Comparison of ENCODE assay signal across 14 mouse cellular contexts in the genomic region with DNA sequence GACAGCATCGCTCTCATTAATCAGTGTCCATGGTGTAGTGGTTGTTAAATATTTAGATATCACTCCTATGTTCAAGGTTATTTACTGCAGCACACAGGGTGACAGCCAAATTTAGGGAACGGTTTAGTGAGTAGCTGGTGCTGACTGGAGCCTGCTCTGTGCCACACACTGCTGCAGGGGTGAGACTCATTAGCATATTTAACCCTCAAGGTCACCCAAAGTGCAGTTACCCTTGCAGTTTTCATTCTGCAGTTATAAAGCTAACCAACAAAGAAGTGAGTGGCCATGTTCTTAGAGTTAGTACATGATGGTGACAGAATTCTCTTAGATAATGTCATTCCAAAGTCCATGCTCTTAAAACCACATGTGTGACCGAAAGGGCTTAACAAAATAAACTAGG. TPM values are rescaled to one million over a fixed set of nuclear protein-coding genes. Genes with fewer than 3 reads are reported as not detected.
"Had no signal": no experiment of that assay in that cellular context is flagged by ENCODE, and none has a peak within 500 bp of the region (broad histone marks: within the 10 kb centered on the region; RNA-seq: fewer than 3 reads in every experiment).

No protein-coding gene starts in this region.

- H3K4me1 ChIP-seq: limb, embryonic 12.5 days; liver, embryonic 15.5 days; midbrain, embryonic 13.5 days had no signal

- H3K4me3 ChIP-seq: layer of hippocampus, adult 2 months; limb, embryonic 12.5 days; liver, embryonic 15.5 days; midbrain, embryonic 13.5 days had no signal

- H3K36me3 ChIP-seq: limb, embryonic 12.5 days; liver, embryonic 15.5 days; midbrain, embryonic 13.5 days had no signal

- H3K27ac ChIP-seq: layer of hippocampus, adult 2 months; limb, embryonic 12.5 days; liver, embryonic 15.5 days; midbrain, embryonic 13.5 days had no signal

- DNase-seq: liver; lung, adult 2 months; lung, postnatal 36 days; right cerebral cortex, postnatal 14 days; thymus, postnatal 36 days had no signal

- H3K9ac ChIP-seq: limb, embryonic 12.5 days; liver, embryonic 15.5 days; midbrain, embryonic 13.5 days had no signal

- ATAC-seq: lung, postnatal 0 days; midbrain, embryonic 13.5 days had no signal

- H3K4me2 ChIP-seq: limb, embryonic 12.5 days; liver, embryonic 15.5 days; midbrain, embryonic 13.5 days had no signal

- H3K9me3 ChIP-seq: limb, embryonic 12.5 days; liver, embryonic 15.5 days; midbrain, embryonic 13.5 days had no signal

- H3K27me3 ChIP-seq: limb, embryonic 12.5 days; liver, embryonic 15.5 days; midbrain, embryonic 13.5 days had no signal

RNA-seq across cellular contexts. Expression of a gene that starts 8.9 kb away (rescaled TPM):
- total RNA-seq: left cerebral cortex, postnatal 36 days; megakaryocyte progenitor cell, adult 5-6 weeks; midbrain, postnatal 0 days had no signal
- polyA plus RNA-seq: limb, embryonic 12.5 days; midbrain, embryonic 13.5 days; midbrain, postnatal 0 days; neural tube, embryonic 14.5 days had no signal
